Mouse (Mus musculus) heart, postnatal 4 days (tissue): ENCODE data around the gene Gm10073. TPM values are rescaled to one million over a fixed set of nuclear protein-coding genes. Genes with fewer than 3 reads are reported as not detected.
"Not testable (repeated sequence)": the region's sequence is repeated elsewhere in the genome, so short reads cannot be mapped to it uniquely, and the experiment has no call there.

Experiments
- DNase-seq: peaks from one replicate; pipeline ENCODE4 v3.0.0; 2021
- total RNA-seq, 2 experiments: library from RNA; stranded (reverse); gene quantifications; 2 replicates each; pipeline ENCODE4 v1.2.3; 2021

Gene Gm10073
- total RNA-seq = 100 to 1,000 TPM; 125 to 128 TPM

DNA sequence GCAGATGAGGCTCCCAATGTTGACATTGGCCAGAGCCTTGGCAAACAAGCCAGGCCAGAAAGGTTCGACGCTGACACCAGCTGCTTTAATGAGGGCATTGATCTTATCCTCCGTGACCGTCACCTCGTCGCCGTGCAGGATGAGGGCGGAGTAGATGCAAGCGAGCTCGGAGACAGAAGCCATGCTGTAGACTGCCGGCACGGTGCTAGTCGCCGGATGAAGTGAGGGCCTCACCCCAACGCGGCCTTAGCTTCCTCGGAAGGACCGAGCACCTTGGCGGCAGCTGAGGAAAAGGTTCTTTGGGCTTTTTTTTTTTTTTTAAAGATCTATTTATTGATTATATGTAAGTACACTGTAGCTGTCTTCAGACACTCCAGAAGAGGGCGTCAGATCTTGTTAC lies at the start of gene Gm10073:
TSS of gene Gm10073 (minus strand) at position 294 of the 400 bp plus-strand sequence.
- DNase-seq = not testable (repeated sequence)

GRCm38 (mm10) chr8:106623016-106623415 lies 49.8 kb upstream of the Gm10073 start:
- no peak for DNase-seq

DNA sequence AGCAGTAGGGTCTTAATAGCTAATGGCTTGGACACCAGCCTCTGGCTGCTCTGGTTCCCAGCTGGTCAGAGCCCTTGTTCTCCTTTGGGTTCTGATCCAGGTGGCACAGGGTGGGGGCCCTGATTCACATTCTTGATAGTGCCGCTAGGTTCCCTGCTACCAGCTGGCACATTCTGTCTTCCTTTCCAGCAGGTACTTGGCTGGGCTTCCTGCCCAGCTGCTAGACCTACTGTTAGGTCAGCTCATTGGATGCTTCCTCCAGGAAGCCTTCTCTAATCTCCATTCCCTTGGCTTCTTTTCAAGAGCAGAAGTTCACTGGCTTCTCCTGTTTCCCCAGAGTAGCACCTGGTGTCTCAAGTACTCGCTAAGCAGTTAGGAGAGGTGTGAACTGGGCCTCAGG lies 47.2 kb upstream of the Gm10073 start:
- no peak for DNase-seq

GRCm38 (mm10) chr8:106619549-106620245 lies 46.4 kb upstream of the Gm10073 start:
- DNase-seq = peak; percentile 75

- DNase-seq = no peak
Measured at GRCm38 (mm10) chr8:106618324-106618723, 45.1 kb upstream of the Gm10073 start.

DNA sequence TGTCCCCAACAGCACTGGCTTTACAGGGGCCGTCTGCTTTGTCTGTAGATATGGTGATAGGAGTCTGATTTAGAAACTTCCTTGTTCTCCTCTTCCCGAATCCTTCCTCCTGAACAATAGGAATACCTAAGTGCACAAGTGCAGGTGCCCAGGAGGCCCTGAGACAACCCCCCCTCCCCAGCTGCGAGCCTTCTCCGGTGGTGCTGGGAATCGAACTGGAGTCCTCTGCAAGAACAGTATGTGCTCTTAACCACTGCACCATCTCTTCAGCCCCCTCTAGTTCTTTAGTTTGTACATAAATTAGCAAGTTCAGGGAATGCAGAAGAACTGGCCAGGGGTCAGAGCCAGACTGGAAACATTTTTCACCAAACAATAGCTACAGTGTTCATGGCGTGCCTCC lies 44.6 kb upstream of the Gm10073 start:
- DNase-seq = no peak

GRCm38 (mm10) chr8:106617196-106617595 lies 43.9 kb upstream of the Gm10073 start:
- no peak for DNase-seq

DNA sequence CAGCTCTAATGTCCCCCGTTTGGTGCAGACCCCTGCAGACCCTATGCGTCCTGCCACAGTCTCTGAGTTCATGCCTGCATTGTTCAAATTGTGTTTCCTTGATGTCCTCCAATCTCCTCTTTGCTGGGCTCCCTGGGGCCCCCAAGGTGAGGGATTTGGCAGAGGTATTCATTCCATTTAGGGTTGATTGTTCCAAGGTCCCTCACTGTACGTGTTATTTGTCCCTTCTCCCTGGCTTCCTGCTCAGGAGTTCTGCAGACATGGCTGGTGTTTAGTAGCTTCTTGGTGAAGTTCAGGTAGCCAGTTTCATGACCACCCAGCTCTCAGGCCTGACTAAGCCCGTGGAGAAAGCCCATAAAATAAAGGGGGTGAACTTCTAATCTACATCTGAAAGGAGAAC lies 43.4 kb upstream of the Gm10073 start:
- DNase-seq = no peak

DNA sequence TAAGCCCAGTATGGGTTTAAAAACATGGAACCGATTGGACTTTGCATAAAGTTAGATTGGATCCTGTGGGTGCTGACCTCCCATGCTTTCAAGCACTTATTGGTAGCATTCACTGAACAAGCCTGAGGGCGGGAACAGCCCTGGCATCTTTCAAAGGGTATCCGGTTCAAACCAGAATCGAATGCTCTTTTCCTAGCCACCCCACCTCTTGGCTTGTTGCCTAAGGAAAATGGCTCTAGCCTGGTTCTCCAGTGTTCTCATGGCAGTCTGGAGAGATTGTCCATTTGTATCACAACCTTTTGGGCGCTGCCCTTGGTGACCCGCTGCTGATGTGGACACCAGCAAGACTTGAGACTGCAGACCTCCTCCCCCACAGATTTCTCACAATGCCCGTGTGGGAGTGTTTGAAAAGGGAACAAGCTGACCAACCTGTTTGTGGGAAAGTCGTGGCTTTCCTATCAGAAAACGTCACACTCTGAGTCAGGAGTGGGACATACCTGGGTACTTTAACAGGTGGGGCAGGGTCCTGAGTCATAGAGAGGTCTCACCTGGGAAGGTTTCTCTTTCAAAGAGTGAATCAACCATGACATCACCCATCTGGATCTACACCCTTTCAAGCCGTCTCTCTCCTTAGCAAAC lies 42.5 kb upstream of the Gm10073 start:
- no peak for DNase-seq

- no peak for DNase-seq
Measured at GRCm38 (mm10) chr8:106614704-106615103, 41.4 kb upstream of the Gm10073 start.

DNA sequence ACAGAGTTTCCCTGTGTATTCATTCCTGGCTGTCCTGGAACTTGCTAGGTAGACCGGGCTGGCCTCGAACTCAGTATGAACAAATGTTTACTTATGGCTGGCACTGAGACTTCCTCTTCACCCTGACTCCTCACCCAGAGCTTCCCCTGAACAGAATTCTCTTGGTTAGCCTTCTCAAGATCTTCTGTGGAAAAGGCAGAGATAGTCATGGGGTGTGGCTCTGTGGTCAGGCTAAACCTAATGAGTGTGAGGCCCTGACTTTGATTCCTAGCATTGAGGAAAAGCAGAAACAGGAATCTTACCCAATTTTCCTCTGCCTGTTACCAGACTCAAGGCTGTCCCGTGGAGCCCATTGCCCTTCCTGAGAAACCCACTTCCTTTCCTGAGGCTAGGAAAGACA lies 38.8 kb upstream of the Gm10073 start:
- no peak for DNase-seq

DNA sequence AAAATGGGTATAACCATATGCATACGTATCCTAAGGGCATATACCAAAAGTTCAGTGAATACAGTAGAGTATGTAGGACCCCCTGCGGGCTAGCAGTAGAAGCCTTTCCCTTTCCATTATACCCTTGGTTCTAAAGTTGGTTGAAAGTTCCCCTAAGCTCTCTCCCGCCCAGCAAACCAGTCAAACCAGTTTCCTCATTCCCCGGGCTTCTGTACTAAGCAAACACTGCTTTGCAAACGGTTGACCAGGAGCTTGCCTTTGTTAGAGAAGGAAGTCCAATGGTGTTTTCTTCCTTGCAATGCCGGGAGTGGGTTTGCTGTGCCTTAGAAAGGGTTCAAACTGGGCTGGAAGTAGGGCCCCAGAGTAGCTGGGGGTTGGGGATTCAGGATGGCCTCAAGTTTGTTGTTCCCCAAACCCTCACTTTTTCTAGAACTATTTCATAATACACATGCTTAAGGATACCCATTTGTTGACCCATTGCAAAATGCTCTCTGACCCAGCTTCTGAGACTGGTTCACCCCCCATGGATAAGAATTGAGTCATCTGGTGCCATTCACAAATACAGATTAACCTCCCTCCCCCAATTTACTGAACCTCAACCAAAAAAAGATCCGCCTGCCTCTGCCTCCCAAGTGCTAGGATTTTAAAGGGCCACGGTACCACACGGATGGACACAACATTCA lies 37.8 kb upstream of the Gm10073 start:
- DNase-seq = no peak

- DNase-seq = no peak
Measured at GRCm38 (mm10) chr8:106609076-106609903, 36.0 kb upstream of the Gm10073 start.

DNA sequence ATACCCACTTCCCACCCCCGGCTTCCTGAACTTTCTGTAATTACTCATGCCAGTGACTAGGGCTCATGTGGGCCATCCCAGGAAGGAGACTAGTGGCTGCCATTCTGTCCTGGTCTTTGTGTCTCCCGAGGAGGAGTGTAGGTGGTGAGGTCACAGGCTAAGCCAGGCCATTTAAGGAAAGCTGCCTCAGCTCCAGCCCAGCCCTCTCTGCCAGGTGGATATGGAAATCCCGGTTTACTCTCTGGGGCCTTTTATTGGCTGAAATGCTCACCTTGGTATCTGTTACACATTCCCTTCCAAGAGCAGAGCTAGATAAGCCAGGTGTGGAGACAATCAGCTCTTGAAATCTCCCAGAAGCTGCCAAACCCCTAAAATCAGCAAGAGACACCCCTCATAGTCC lies 35.2 kb upstream of the Gm10073 start:
- no peak for DNase-seq

DNA sequence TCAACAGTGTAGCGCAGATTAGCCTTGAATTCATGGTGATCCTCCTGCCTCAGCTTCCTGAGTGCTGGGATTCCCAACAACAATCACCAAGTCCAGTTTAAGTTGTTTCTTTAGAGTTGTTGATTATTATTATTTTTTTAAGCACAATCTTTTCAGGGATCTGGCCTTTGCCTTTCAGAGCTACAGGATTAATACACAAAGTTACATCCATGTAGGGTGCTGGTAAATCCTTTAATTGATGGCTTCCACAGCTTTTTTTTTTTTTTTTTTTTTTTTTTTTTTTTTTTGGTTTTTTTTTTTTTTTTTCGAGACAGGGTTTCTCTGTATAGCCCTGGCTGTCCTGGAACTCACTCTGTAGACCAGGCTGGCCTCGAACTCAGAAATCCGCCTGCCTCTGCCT lies 34.5 kb upstream of the Gm10073 start:
- not testable (repeated sequence) for DNase-seq

DNA sequence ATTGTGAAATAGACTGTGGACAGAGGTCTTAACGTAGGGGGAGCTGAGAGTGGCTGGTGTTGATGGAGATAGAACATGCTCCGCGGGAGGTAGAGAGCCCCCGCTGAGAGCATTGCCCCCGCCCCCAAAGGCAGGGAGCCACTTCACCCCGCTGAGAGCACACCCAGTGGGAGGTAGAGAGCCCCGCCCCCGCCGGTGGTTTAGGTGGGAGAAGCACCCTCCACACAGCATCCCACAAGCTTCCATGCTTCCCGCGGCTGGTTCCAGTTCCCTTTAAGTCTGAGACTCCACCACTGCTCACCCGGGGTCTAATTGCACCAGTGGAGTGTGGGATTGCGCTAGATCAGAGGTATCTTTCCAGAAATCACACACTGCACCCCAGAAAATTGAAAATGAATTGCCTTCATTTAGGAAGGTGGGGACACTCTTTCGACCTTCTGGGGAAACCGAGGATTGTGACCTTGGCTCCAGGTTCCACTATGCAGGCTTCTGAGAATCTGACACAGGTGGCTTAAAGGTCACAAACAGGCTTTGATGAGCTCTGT lies 33.4 kb upstream of the Gm10073 start:
- no peak for DNase-seq

DNA sequence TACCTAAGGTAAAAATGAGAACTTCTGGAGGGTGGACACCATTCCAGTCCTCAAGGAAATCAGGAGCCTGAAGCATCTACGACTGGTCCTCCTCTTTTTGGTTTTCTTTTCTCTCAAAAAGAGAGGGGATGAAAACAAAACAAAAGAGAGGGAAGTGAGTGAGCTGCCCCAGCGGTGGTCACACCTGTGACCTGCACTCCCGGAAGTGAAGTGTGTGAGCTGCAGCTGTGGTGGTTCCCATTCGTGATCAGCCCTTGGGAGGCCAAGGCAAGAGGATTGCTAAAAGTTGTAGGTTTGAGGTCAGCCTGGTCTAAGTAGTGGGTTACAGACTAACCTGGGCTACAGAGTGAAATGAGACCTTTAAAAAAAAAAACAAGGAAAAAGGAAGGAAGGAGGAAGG lies 32.9 kb upstream of the Gm10073 start:
- DNase-seq = no peak

GRCm38 (mm10) chr8:106605657-106606056 lies 32.4 kb upstream of the Gm10073 start:
- DNase-seq = no peak

GRCm38 (mm10) chr8:106603933-106604332 lies 30.7 kb upstream of the Gm10073 start:
- DNase-seq = no peak

DNA sequence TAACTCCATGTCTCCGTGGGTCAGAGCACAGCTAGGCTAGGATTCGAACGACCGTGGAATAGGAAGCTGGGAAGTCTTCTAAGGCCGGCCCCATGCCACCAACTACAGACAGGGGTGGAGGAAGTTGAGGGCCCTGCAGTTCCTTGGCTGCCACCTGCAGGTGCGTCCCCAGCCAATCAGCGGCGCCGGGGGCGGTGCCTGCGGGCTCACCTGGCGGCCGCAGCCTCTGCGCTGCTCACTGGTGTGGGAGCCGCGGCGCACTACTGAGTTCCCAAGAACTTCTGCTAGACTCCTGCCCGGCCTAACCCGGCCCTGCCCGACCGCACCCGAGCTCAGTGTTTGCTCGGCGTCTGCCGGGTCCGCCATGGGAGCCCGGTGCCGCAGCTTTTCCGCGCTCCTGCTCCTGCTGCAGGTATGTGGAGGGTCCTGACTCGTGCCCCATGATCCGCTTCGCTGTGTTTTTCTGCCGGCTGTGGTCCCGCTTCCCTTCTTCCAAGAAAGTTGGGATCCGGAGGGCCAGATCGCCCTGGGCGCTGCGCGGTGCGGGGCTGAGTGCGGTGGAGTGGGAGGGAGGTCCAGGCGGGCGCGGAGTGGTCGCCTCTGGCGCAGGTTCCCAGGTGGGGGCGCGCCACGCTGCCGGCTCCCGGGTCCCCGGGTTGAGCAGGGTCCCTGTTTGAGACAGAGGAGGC lies 30.0 kb upstream of the Gm10073 start, which contains the start of gene Cdh1:
TSS of gene Cdh1 (plus strand) at position 221 of the 689 bp plus-strand sequence.
- DNase-seq = peak; percentile 19

DNA sequence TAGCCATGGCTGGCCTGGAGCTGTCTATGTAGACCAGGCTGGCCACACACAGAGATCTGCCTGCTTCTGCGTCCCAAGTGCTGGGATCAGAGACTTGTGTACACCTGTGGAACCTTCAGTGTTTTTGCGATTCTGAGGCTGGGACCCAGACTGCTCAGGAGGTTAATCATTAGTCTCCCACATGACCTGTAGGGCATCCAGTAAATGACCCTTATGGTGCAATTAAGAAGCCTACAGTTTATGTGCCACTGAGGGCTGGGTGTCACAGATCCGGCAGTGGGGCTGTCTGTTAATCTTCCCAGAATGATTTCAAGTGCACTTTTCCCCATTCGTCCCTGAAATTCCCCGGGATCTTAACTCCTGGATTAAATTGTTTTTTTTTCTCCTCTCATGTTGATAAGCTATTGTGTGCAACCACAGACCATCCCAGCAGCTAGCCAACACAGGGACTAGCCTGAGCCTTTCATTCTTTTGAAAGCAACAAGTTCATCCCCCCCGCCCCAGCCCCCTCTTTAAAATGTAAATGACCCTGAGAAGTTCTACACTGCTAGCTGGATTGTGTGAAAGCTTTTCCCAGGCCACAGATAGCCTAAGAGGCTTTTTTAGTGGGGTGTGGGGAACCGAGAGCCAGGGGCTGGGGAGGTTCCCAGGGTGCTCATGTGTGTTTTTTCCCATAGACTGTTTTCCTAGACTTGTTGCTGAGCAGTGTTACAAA lies 26.2 kb upstream of the Gm10073 start:
- no peak for DNase-seq
